Mouse (Mus musculus) testis, adult 2 months (tissue): ENCODE measurements around the gene Kcnj11.

Experiments
- CTCF ChIP-seq: fragments of 200-500 bp; IDR thresholded peaks from 2 replicates; pipeline ENCODE4 v1.5.1; 2012; ENCODE audit warnings: low read depth, mild to moderate bottlenecking, inconsistent platforms, low read length, moderate library complexity; ENCODE audit not compliant: control insufficient read depth, insufficient read depth, insufficient replicate concordance
- POLR2A ChIP-seq: fragments of 200-500 bp; IDR thresholded peaks from 2 replicates; pipeline ENCODE4 v1.6.1; 2012; ENCODE audit warnings: low read depth, mild to moderate bottlenecking, inconsistent platforms, low read length, moderate library complexity; ENCODE audit not compliant: control insufficient read depth

DNA sequence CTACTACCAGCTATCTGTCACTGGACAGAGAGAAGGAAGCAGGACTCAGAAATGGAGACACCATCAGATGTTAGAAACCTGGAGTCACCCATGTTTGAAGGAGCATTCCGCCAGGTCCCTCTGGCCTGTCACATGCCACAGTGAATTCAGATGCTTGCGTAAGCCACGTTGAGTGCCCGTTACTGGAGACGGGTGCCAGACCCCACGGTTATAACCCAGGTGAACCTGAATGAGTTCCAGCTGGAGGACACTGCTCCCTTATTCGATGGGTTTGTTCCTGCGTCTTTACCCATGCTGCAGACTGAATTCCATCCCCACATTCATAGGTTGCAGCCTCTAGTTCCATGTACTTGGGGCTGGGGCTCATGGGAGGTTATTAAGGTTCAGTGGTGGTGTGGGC, 3.2 kb upstream of the Kcnj11 start:
- TF ChIP-seq CTCF (no peak), POLR2A (no peak)
